In genomic region chr13:97438277-97438676, GRCm38 (mm10) we compare ENCODE assay signal across 15 mouse cellular contexts.
A peak's percentile ranks its signal among the peaks of the same experiment; 100 is the strongest.
DNase-seq lines count a peak whose midpoint lies in the region; ATAC-seq and TF ChIP-seq lines count a peak whose summit lies in the region.
"Had no signal": no experiment of that assay in that cellular context is flagged by ENCODE, and none has a peak within 500 bp of the region (broad histone marks: within the 10 kb centered on the region; RNA-seq: fewer than 3 reads in every experiment).

No protein-coding gene starts in this region.

- WGBS in heart, embryonic 11.5 days (ENCODE audit: insufficient replicate concordance) = 96% methylated on average over 3 of the region's 3 CpGs
- WGBS in midbrain, embryonic 10.5 days = 94% methylated on average over 3 of the region's 3 CpGs
- 98% methylated on average over 3 of the region's 3 CpGs for WGBS in midbrain, postnatal 0 days
- 93% methylated on average over 3 of the region's 3 CpGs for WGBS in hindbrain, embryonic 14.5 days
- WGBS in neural tube, embryonic 13.5 days = 89% methylated on average over 3 of the region's 3 CpGs
- 98% methylated on average over 3 of the region's 3 CpGs for WGBS in cerebellum, adult 2 months

- no peaks in the 10 kb centered on the region for H3K27me3 ChIP-seq in heart, embryonic 11.5 days (ENCODE audit: control insufficient read depth, insufficient read depth, low read length)
- peaks cover under 1% of the 10 kb centered on the region; the same call in 1 of the 2 replicates for H3K27me3 ChIP-seq in midbrain, embryonic 10.5 days (ENCODE audit: low read depth, poor library complexity, severe bottlenecking)
- no peaks in the 10 kb centered on the region for H3K27me3 ChIP-seq in midbrain, postnatal 0 days (ENCODE audit: insufficient read depth, low read length)
- no peaks in the 10 kb centered on the region for H3K27me3 ChIP-seq in hindbrain, embryonic 14.5 days (ENCODE audit: control insufficient read depth, insufficient read depth, low read length)
- H3K27me3 ChIP-seq in neural tube, embryonic 13.5 days = no peaks in the 10 kb centered on the region
- peaks cover 6% of the 10 kb centered on the region; the same call in 1 of the 2 replicates for H3K27me3 ChIP-seq in cerebellum, adult 2 months (ENCODE audit: control insufficient read depth, insufficient read depth, low read length)
- H3K27me3 ChIP-seq: hindbrain, embryonic 15.5 days; kidney, embryonic 15.5 days; Patski had no signal

- no peak for DNase-seq in heart, postnatal 4 days
- DNase-seq in midbrain, embryonic 10.5 days (ENCODE audit: low spot score) = no peak
- no peak for DNase-seq in midbrain, postnatal 0 days (ENCODE audit: low spot score)
- DNase-seq in hindbrain, embryonic 14.5 days (ENCODE audit: low spot score) = no peak
- no peak for DNase-seq in cerebellum, adult 11-12 months
- no peak for DNase-seq in cerebellum, adult 2 months
- DNase-seq: adrenal gland, adult 8-10 months; lung, postnatal 36 days; thymus, postnatal 36 days had no signal

- no peak overlapping the region for H3K9ac ChIP-seq in heart, embryonic 11.5 days (ENCODE audit: low read depth, low read length)
- no peak overlapping the region for H3K9ac ChIP-seq in midbrain, postnatal 0 days (replicated peaks; ENCODE audit: low read length, poor library complexity, severe bottlenecking)
- H3K9ac ChIP-seq in hindbrain, embryonic 14.5 days = no peak overlapping the region
- peak overlapping the region; percentile 58 for H3K9ac ChIP-seq in neural tube, embryonic 13.5 days
- H3K9ac ChIP-seq: kidney, embryonic 15.5 days had no signal

- no peak overlapping the region for H3K27ac ChIP-seq in heart, embryonic 11.5 days (ENCODE audit: low read depth, low read length)
- peak overlapping the region; percentile 84 for H3K27ac ChIP-seq in midbrain, embryonic 10.5 days (replicated peaks)
- H3K27ac ChIP-seq in midbrain, postnatal 0 days (ENCODE audit: low read depth, low read length) = no peak overlapping the region
- peak overlapping the region; percentile 64; the same call in 1 of the 2 replicates for H3K27ac ChIP-seq in hindbrain, embryonic 14.5 days
- H3K27ac ChIP-seq in neural tube, embryonic 13.5 days (replicated peaks) = peak overlapping the region; percentile 84
- no peak overlapping the region for H3K27ac ChIP-seq in cerebellum, adult 2 months (ENCODE audit: insufficient read depth, low read length)

- no peaks in the 10 kb centered on the region for H3K9me3 ChIP-seq in heart, embryonic 11.5 days (replicated peaks; ENCODE audit: control insufficient read depth, low read length)
- no peaks in the 10 kb centered on the region for H3K9me3 ChIP-seq in midbrain, embryonic 10.5 days (replicated peaks)
- H3K9me3 ChIP-seq in midbrain, postnatal 0 days (ENCODE audit: low read length) = no peaks in the 10 kb centered on the region
- no peaks in the 10 kb centered on the region for H3K9me3 ChIP-seq in hindbrain, embryonic 14.5 days (ENCODE audit: control insufficient read depth, low read length)
- no peaks in the 10 kb centered on the region for H3K9me3 ChIP-seq in neural tube, embryonic 13.5 days
- H3K9me3 ChIP-seq: hindbrain, embryonic 15.5 days; kidney, embryonic 15.5 days had no signal

- no peaks in the 10 kb centered on the region for H3K36me3 ChIP-seq in heart, embryonic 11.5 days (ENCODE audit: control insufficient read depth, insufficient read depth, low read length)
- H3K36me3 ChIP-seq in midbrain, embryonic 10.5 days = no peaks in the 10 kb centered on the region
- H3K36me3 ChIP-seq in midbrain, postnatal 0 days (ENCODE audit: insufficient read depth, low read length) = no peaks in the 10 kb centered on the region
- no peaks in the 10 kb centered on the region for H3K36me3 ChIP-seq in hindbrain, embryonic 14.5 days (replicated peaks; ENCODE audit: control insufficient read depth, insufficient read depth)
- H3K36me3 ChIP-seq in neural tube, embryonic 13.5 days = no peaks in the 10 kb centered on the region
- H3K36me3 ChIP-seq: hindbrain, embryonic 15.5 days; kidney, embryonic 15.5 days had no signal

- H3K4me1 ChIP-seq in heart, embryonic 11.5 days (ENCODE audit: control insufficient read depth, insufficient read depth, low read length) = peaks cover 72% of the 10 kb centered on the region
- peaks cover 91% of the 10 kb centered on the region for H3K4me1 ChIP-seq in midbrain, embryonic 10.5 days
- H3K4me1 ChIP-seq in midbrain, postnatal 0 days (ENCODE audit: insufficient read depth, low read length) = peaks cover 38% of the 10 kb centered on the region
- peaks cover 64% of the 10 kb centered on the region for H3K4me1 ChIP-seq in hindbrain, embryonic 14.5 days (replicated peaks; ENCODE audit: control insufficient read depth, insufficient read depth, low read length)
- peaks cover 83% of the 10 kb centered on the region for H3K4me1 ChIP-seq in neural tube, embryonic 13.5 days (replicated peaks)
- no peaks in the 10 kb centered on the region for H3K4me1 ChIP-seq in cerebellum, adult 2 months (ENCODE audit: control insufficient read depth, insufficient read depth, low read length)

- no peak for TF ChIP-seq POLR2A in cerebellum, adult 2 months (IDR thresholded peaks at IDR 0.05; ENCODE audit: borderline replicate concordance, insufficient read depth, low read length)

- H3K4me2 ChIP-seq in heart, embryonic 11.5 days = peak overlapping the region; percentile 60
- H3K4me2 ChIP-seq in midbrain, postnatal 0 days (ENCODE audit: low read depth, low read length, poor library complexity, severe bottlenecking) = no peak overlapping the region
- no peak overlapping the region; the same call in 1 of the 2 replicates for H3K4me2 ChIP-seq in hindbrain, embryonic 14.5 days (replicated peaks)
- H3K4me2 ChIP-seq in neural tube, embryonic 13.5 days = peak overlapping the region; percentile 46

- no peak overlapping the region for H3K4me3 ChIP-seq in heart, embryonic 11.5 days (ENCODE audit: low read depth, low read length)
- 0 out of 2 replicates have a peak overlapping the region, but pooled peaks have one; percentile 27 for H3K4me3 ChIP-seq in midbrain, embryonic 10.5 days
- no peak overlapping the region for H3K4me3 ChIP-seq in midbrain, postnatal 0 days (ENCODE audit: low read depth, low read length)
- H3K4me3 ChIP-seq in hindbrain, embryonic 14.5 days (replicated peaks; ENCODE audit: low read length) = no peak overlapping the region
- H3K4me3 ChIP-seq in neural tube, embryonic 13.5 days = no peak overlapping the region
- H3K4me3 ChIP-seq in cerebellum, adult 2 months (replicated peaks; ENCODE audit: insufficient read depth, low read depth, low read length) = no peak overlapping the region
- H3K4me3 ChIP-seq: erythroblast, embryonic 14.5 days; hindbrain, embryonic 15.5 days had no signal

- no peak for TF ChIP-seq CTCF in midbrain, postnatal 0 days (IDR thresholded peaks at IDR 0.05)
- TF ChIP-seq CTCF in cerebellum, adult 2 months (IDR thresholded peaks at IDR 0.05; ENCODE audit: borderline replicate concordance, insufficient read depth, low read depth, low read length) = no peak

- ATAC-seq in heart, embryonic 11.5 days (replicated peaks; ENCODE audit: insufficient number of reproducible peaks, low FRiP score, low TSS enrichment) = no peak
- ATAC-seq in midbrain, postnatal 0 days (ENCODE audit: low FRiP score) = no peak
- no peak for ATAC-seq in hindbrain, embryonic 14.5 days (ENCODE audit: low FRiP score)
- ATAC-seq in neural tube, embryonic 13.5 days (ENCODE audit: low read depth) = no peak
- ATAC-seq: Patski had no signal

Comparison
In these comparisons a context has a peak if more than half of its experiments do, and no peak if none do; other contexts are left out.
1. H3K27ac ChIP-seq: peak in midbrain, embryonic 10.5 days (single experiment), hindbrain, embryonic 14.5 days (single experiment) and neural tube, embryonic 13.5 days (single experiment); none in heart, embryonic 11.5 days (single experiment), midbrain, postnatal 0 days (single experiment) and cerebellum, adult 2 months (single experiment).
2. H3K4me2 ChIP-seq: peak in heart, embryonic 11.5 days (single experiment) and neural tube, embryonic 13.5 days (single experiment); none in midbrain, postnatal 0 days (single experiment) and hindbrain, embryonic 14.5 days (single experiment).